Mouse (Mus musculus): ENCODE measurements around the gene A930033H14Rik. TPM values are rescaled to one million over a fixed set of nuclear protein-coding genes. Genes with fewer than 3 reads are reported as not detected.

The A930033H14Rik gene
- polyA plus RNA-seq, 1 experiment, result 1.2 TPM

DNA sequence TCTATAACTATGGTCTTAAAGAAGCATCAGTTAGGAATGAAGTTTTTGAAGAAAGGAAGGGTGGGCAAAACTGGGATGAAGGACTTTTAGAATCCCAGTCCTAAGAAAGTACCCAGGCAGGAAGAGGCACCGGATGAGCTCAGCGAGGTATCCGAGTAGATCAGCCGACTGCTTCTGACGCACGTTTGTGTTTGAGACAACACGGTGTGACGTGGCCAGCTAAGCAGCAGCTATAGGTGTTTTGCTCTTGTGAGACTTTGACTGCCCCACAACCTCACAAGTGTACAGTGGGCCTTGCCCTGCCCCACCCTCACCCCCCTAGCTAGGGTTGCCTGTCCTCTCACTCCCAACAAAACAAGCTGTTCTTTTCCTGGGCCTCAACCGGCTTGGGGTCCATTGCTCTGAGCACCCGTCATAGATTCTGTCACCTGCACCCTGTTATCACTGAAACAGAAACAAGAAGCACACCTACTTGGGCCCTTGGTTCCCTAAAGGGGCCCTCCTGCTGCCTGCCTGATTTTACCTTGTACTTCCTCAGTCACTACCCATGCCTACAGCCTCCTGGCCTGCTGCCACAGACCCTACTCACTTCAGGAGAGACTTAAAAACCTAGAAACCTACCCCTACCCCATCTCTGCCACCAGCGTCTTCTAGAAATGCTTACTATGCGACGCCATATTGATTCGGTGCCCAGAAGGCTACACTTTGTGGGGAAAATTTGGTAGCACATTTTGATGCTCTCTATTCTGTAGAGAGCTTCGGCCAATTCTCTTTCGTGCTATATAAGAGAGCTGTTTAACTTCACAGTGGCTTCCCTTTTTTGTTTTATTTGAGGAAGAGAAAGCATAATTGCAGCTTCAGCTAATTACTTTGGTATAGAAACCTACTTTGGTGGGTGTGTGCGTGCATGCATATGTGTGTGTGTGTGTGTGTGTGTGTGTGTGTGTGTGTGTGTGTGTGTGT is 39.5 kb upstream of the A930033H14Rik start:
- TF ChIP-seq GATA1 (IDR thresholded peaks at IDR 0.05; ENCODE audit: borderline replicate concordance, low read length), result no peak
- TF ChIP-seq FLI1 (IDR thresholded peaks at IDR 0.05; ENCODE audit: low read length), result no peak
- Histone ChIP-seq H3K4me3 (replicated peaks) (no peak overlapping the region), H3K9me3 (no peaks in the 10 kb centered on the region), H3K27me3 (replicated peaks) (no peaks in the 10 kb centered on the region), H3K36me3 (replicated peaks; ENCODE audit: low read length) (peaks cover 72% of the 10 kb centered on the region), H3K4me1 (peaks cover 48% of the 10 kb centered on the region)

DNA sequence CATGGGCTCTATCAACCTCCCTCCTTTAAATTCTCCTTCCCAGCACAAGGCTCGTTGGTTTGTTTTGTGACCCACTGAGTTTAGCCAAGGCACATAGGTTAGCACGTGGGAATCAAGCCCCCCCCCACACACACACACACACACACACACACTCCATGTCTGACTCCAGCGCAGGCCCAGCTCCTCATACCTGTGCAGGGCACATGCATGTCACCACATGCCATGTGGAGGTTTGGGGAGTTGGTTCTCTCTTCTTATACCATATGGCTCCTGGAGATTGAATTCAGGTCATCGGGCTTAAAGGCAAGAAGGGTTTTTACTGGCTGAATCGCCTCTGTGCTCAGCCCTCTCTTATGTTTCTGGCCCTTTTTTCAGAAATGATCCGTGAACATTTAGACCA is 38.4 kb upstream of the A930033H14Rik start:
- Histone ChIP-seq H3K4me1 (peaks cover 51% of the 10 kb centered on the region), H3K4me3 (replicated peaks) (no peak overlapping the region)

DNA sequence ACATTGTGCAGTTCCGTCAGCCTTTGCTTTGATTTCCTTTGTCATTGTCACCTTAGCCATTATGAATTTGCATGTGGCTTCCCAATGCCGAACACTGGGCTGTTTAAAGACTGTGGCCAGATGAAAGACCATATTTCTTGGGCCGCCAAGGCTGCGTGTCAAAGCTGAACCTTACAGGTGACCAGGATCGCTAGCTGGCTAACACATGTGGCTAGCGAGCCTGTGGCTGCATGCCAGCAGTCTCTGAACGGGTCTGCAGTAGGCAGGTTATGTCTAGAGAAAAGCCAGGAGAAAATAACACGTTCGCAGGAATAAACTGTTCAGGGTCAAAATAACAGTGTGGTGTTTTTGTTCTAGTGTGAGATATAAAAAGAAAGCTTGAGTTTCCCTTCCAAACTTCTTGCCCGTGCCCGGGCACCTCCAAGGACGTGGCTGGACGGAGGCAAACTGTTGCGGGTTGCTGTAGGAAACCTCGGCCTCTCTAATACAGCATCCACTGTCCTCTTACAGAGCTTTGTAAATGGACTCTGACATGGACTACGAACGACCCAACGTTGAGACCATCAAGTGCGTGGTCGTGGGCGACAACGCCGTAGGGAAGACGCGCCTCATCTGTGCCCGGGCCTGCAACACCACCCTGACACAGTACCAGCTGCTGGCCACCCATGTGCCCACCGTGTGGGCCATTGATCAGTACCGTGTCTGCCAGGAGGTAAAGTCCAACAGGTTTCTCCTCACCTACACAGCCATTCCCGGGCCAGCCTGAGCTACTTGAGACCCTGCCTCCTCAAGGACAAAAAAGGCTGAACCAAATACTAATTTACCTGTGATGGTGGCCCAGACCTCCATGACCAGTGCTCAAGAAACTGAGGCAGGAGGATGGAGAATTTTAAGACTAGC is 35.6 kb upstream of the A930033H14Rik start:
- peaks cover 48% of the 10 kb centered on the region for H3K36me3 ChIP-seq (replicated peaks; ENCODE audit: low read length)
- H3K4me3 ChIP-seq (replicated peaks), result no peak overlapping the region
- peaks cover 43% of the 10 kb centered on the region for H3K4me1 ChIP-seq
- TF ChIP-seq GATA1 (IDR thresholded peaks at IDR 0.05; ENCODE audit: borderline replicate concordance, low read length) (no peak), FLI1 (IDR thresholded peaks at IDR 0.05; ENCODE audit: low read length) (no peak)
- peaks cover 2% of the 10 kb centered on the region for H3K27me3 ChIP-seq (replicated peaks)
- no peaks in the 10 kb centered on the region for H3K9me3 ChIP-seq

More for the DNA sequence above, 38.4 kb upstream of the A930033H14Rik start:
- no peak for TF ChIP-seq GATA1 (IDR thresholded peaks at IDR 0.05; ENCODE audit: borderline replicate concordance, low read length)
- no peak for TF ChIP-seq FLI1 (IDR thresholded peaks at IDR 0.05; ENCODE audit: low read length)
- H3K36me3 ChIP-seq (replicated peaks; ENCODE audit: low read length), result peaks cover 65% of the 10 kb centered on the region
- no peaks in the 10 kb centered on the region for H3K9me3 ChIP-seq
- H3K27me3 ChIP-seq (replicated peaks), result no peaks in the 10 kb centered on the region

DNA sequence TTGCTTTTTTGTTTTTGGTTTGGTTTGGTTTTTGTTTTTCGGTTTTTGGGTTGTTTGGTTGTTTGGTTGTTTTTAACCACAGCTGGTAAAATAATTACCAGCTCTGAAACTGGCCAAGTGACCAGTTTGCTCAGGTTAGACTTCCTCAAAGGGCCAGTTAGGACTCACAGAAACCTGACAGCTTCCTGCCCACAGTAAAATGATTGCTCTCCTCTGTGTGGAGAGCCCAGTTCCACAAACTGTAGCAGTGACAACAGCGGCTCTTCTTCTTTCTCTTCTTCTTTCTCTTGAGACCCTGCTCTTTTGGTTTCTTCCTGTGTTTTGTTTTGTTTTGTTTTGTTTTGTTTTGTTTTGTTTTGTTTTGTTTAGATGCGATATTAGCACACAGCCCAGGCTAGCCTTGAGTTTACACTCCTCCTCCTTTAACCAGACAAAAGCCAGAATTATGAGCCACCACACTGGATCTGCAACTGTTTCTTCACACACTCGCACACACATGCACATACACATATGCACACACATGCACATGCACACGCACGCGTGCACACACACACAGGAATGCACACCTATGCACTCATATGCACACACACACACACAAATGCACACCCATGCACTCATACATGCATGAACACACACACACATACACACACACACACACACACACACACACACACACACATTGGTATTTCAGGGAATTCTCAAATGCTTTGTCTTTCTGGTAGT is 34.6 kb upstream of the A930033H14Rik start:
- Histone ChIP-seq H3K27me3 (replicated peaks) (peaks cover 2% of the 10 kb centered on the region), H3K9me3 (no peaks in the 10 kb centered on the region), H3K36me3 (replicated peaks; ENCODE audit: low read length) (peaks cover 40% of the 10 kb centered on the region), H3K4me3 (replicated peaks) (peak overlapping the region; percentile 80), H3K4me1 (peaks cover 46% of the 10 kb centered on the region)
- TF ChIP-seq GATA1 (IDR thresholded peaks at IDR 0.05; ENCODE audit: borderline replicate concordance, low read length), result no peak

DNA sequence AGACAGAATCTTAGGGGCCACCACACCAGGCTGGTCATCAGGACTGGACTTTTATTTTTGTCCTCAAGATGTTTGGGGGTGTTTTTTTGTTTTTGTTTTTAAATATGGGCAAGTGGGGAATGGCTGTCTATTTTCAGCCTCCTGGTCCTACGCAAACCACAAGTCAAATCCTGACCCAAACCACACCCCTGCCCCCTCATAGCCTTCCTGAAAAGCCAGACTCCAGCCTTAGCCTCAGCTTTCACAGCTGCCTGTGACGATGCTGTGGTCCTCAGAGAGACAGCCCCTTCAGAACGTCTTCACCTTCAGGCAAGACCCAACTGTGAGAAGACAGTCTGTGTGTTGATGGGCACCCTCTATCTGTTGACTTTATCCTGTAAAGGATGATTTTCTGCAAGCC is 33.9 kb upstream of the A930033H14Rik start:
- Histone ChIP-seq H3K27me3 (replicated peaks) (peaks cover 2% of the 10 kb centered on the region), H3K9me3 (peaks cover 4% of the 10 kb centered on the region; the same call in 1 of the 2 replicates), H3K36me3 (replicated peaks; ENCODE audit: low read length) (peaks cover 38% of the 10 kb centered on the region), H3K4me3 (replicated peaks) (peak overlapping the region; percentile 83), H3K4me1 (peaks cover 41% of the 10 kb centered on the region)
- TF ChIP-seq GATA1 (IDR thresholded peaks at IDR 0.05; ENCODE audit: borderline replicate concordance, low read length), result no peak
- no peak for TF ChIP-seq FLI1 (IDR thresholded peaks at IDR 0.05; ENCODE audit: low read length)

DNA sequence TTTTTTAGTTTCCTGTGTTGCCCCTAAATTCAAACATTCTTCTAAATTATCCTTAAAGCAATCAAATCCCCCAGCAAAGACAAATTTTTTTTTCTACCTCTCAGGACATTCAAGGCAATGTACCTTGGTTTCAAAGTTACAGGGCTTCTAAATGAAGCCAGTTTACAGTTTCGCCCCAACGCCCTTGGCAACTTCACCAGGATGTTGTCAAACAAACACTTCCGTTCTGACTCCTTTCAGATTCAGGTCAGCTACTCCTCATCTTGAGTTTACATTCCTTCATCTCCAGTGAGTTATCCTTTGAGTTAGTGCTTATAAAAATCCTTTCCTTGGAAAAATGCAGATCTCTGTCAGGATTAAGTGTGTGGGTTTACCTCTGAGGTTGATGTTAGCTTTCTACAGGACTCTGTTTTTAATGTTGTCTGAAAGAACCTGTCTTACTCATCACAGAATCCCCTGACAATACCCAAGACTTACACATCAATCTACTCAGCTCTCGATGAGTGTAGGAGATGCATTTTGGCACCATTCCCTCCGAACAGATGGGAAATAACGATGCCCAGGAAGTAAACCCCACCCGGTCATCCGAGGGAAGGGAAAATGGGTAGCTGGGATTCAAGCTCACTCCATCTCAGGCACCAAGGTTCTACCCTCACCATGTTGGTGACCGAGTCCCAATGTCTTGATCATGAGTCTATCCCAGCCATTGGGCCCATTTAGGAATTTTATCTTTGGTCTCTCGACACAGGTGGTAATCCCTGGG is 33.2 kb upstream of the A930033H14Rik start:
- no peak overlapping the region for H3K4me3 ChIP-seq (replicated peaks)
- peaks cover 2% of the 10 kb centered on the region for H3K27me3 ChIP-seq (replicated peaks)
- TF ChIP-seq FLI1 (IDR thresholded peaks at IDR 0.05; ENCODE audit: low read length) (no peak), GATA1 (IDR thresholded peaks at IDR 0.05; ENCODE audit: borderline replicate concordance, low read length) (no peak)
- H3K36me3 ChIP-seq (replicated peaks; ENCODE audit: low read length), result peaks cover 33% of the 10 kb centered on the region
- H3K4me1 ChIP-seq, result peaks cover 41% of the 10 kb centered on the region
- peaks cover 5% of the 10 kb centered on the region; the same call in 1 of the 2 replicates for H3K9me3 ChIP-seq

DNA sequence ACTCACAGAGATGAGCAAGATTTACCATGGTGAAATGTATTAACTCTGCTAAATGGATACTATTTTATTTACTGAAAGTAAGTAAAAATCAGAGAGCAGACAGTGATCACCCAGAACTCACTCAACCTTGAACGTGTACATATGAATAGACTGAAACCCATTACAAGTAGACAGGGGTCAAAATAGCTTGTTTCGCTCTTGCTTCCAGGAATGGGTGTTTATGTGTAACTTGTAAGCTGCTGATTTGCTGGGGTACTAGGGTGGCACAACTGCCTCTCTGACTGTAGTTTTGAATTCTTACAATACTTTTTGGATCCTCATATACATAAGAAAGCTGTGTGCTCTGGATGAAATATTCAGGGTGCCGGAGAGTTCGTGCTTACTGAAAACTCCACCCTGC is 32.3 kb upstream of the A930033H14Rik start:
- H3K4me1 ChIP-seq, result peaks cover 41% of the 10 kb centered on the region
- H3K4me3 ChIP-seq (replicated peaks), result no peak overlapping the region
- H3K9me3 ChIP-seq, result peaks cover 5% of the 10 kb centered on the region; the same call in 1 of the 2 replicates
- TF ChIP-seq FLI1 (IDR thresholded peaks at IDR 0.05; ENCODE audit: low read length) (no peak), GATA1 (IDR thresholded peaks at IDR 0.05; ENCODE audit: borderline replicate concordance, low read length) (no peak)
- peaks cover 2% of the 10 kb centered on the region for H3K27me3 ChIP-seq (replicated peaks)
- H3K36me3 ChIP-seq (replicated peaks; ENCODE audit: low read length), result peaks cover 27% of the 10 kb centered on the region

DNA sequence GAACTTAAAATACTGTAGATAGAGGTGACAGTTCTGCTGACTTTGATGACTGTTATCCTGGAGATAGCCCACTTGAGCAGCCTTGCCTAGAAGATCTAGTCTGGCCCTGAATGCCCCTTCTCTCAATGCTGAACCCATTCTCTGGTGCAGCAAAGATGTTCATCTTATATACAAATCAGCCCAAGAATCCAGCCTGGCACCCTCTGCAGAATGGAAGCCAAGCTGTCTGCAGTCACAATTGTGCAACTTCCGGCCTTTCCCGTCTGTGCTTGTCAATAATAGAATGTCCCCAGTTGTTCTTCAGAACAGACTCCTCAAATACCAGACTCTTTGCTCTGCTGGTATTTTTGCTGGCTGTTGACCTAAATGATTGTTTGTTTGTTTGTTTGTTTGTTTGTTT is 27.6 kb upstream of the A930033H14Rik start:
- no peak for TF ChIP-seq FLI1 (IDR thresholded peaks at IDR 0.05; ENCODE audit: low read length)
- TF ChIP-seq GATA1 (IDR thresholded peaks at IDR 0.05; ENCODE audit: borderline replicate concordance, low read length), result no peak
- H3K27me3 ChIP-seq (replicated peaks), result peaks cover 2% of the 10 kb centered on the region
- no peak overlapping the region for H3K4me3 ChIP-seq (replicated peaks)
- H3K9me3 ChIP-seq, result peaks cover 14% of the 10 kb centered on the region; the same call in 1 of the 2 replicates
- H3K4me1 ChIP-seq, result peaks cover 28% of the 10 kb centered on the region
- peaks cover 40% of the 10 kb centered on the region for H3K36me3 ChIP-seq (replicated peaks; ENCODE audit: low read length)
